Mouse (Mus musculus) MEL (cell line): ENCODE data around the gene Zbp1. TPM values are rescaled to one million over a fixed set of nuclear protein-coding genes. Genes with fewer than 3 reads are reported as not detected.

Experiments used
- DNase-seq: peaks from one replicate; pipeline ENCODE4 v3.0.0; 2011; ENCODE audit warnings: low read depth, low spot score
- H3K27ac ChIP-seq: 2 replicates; pipeline ENCODE4 v1.5.1; 2012; ENCODE audit warnings: low read depth, mild to moderate bottlenecking, control low read depth, low read length, moderate library complexity; ENCODE audit not compliant: control insufficient read depth
- H3K27me3 ChIP-seq, 2 experiments: fragments of 150-350 bp in 1 of 2; sonication (generic) in 1 of 2; 2 replicates each; pipeline ENCODE4 v1.6.1; 2012; ENCODE audit warnings: low read length in 2 of 2, mild to moderate bottlenecking in 2 of 2, improper control_type of control experiment in 1 of 2, moderate library complexity in 1 of 2; ENCODE audit not compliant: insufficient read depth in 2 of 2, control insufficient read depth in 1 of 2
- H3K36me3 ChIP-seq, 2 experiments: 2 replicates each; pipeline ENCODE4 v1.6.1; 2012 to 2014; ENCODE audit warnings: low read length in 2 of 2, improper control_type of control experiment in 1 of 2, inconsistent platforms in 1 of 2, mild to moderate bottlenecking in 1 of 2; ENCODE audit not compliant: insufficient read depth in 2 of 2, control insufficient read depth in 1 of 2
- H3K4me1 ChIP-seq, 2 experiments: fragments of 150-350 bp in 1 of 2; sonication (generic) in 1 of 2; 2 replicates each; pipeline ENCODE4 v1.6.1; 2012; ENCODE audit warnings: low read length in 2 of 2, improper control_type of control experiment in 1 of 2, mild to moderate bottlenecking in 1 of 2; ENCODE audit not compliant: insufficient read depth in 2 of 2, control insufficient read depth in 1 of 2
- H3K4me3 ChIP-seq, 2 experiments: fragments of 150-350 bp in 1 of 2; sonication (generic) in 1 of 2; 2 replicates each; pipeline ENCODE4 v1.5.1; 2012; ENCODE audit warnings: low read depth in 2 of 2, low read length in 2 of 2, mild to moderate bottlenecking in 2 of 2, moderate library complexity in 2 of 2, control low read depth in 1 of 2, improper control_type of control experiment in 1 of 2; ENCODE audit not compliant: control insufficient read depth in 1 of 2, insufficient read depth in 1 of 2
- H3K79me2 ChIP-seq: 2 replicates; pipeline ENCODE4 v1.6.1; 2012; ENCODE audit warnings: mild to moderate bottlenecking, low read length, moderate library complexity; ENCODE audit not compliant: control insufficient read depth, poor library complexity, insufficient read depth
- H3K9ac ChIP-seq: 2 replicates; pipeline ENCODE4 v1.6.1; 2012; ENCODE audit warnings: low read depth, mild to moderate bottlenecking, control low read depth, low read length, moderate library complexity; ENCODE audit not compliant: control insufficient read depth, poor library complexity, severe bottlenecking
- H3K9me3 ChIP-seq: fragments of 150-350 bp; sonication (generic); replicated peaks from 2 replicates; pipeline ENCODE4 v1.6.1; 2012; ENCODE audit warnings: mild to moderate bottlenecking, low read length, improper control_type of control experiment, moderate library complexity; ENCODE audit not compliant: insufficient read depth
- BHLHE40 ChIP-seq: IDR thresholded peaks from 2 replicates; pipeline ENCODE4 v1.6.1; 2012; ENCODE audit warnings: low read depth, mild to moderate bottlenecking, inconsistent platforms, low read length, improper control_type of control experiment, borderline replicate concordance
- CHD1 ChIP-seq: IDR thresholded peaks from 2 replicates; pipeline ENCODE4 v1.6.1; 2012; ENCODE audit warnings: low read depth, mild to moderate bottlenecking, inconsistent platforms, low read length, improper control_type of control experiment
- CTCF ChIP-seq, 3 experiments: IDR thresholded peaks in 2 of 3; conservative IDR thresholded peaks in 1 of 3; 2 replicates each; pipeline ENCODE4 v1.5.1; 2011 to 2012; ENCODE audit warnings: low read length in 3 of 3, low read depth in 2 of 3, mild to moderate bottlenecking in 2 of 3, improper control_type of control experiment in 1 of 3, inconsistent platforms in 1 of 3, mixed read lengths in 1 of 3, moderate library complexity in 1 of 3; ENCODE audit not compliant: control insufficient read depth in 1 of 3, insufficient read depth in 1 of 3, poor library complexity in 1 of 3, severe bottlenecking in 1 of 3
- E2F4 ChIP-seq: IDR thresholded peaks from 2 replicates; pipeline ENCODE4 v1.6.1; 2011; ENCODE audit warnings: low read depth, low read length, improper control_type of control experiment, borderline replicate concordance
- ELF1 ChIP-seq: IDR thresholded peaks from 2 replicates; pipeline ENCODE4 v1.6.1; 2014; ENCODE audit warnings: low read depth, mild to moderate bottlenecking, inconsistent platforms, low read length, improper control_type of control experiment, moderate library complexity
- GABPA ChIP-seq: IDR thresholded peaks from 2 replicates; pipeline ENCODE4 v1.6.1; 2012; ENCODE audit warnings: low read depth, mild to moderate bottlenecking, inconsistent platforms, low read length, improper control_type of control experiment, moderate library complexity
- JUND ChIP-seq: IDR thresholded peaks from 2 replicates; pipeline ENCODE4 v1.6.1; 2011; ENCODE audit warnings: low read depth, mild to moderate bottlenecking, improper control_type of control experiment, low read length
- MAX ChIP-seq: IDR thresholded peaks from 2 replicates; pipeline ENCODE4 v1.6.1; 2011; ENCODE audit warnings: low read length, improper control_type of control experiment
- MAZ ChIP-seq: IDR thresholded peaks from 2 replicates; pipeline ENCODE4 v1.6.1; 2012; ENCODE audit warnings: low read depth, mild to moderate bottlenecking, inconsistent platforms, low read length, improper control_type of control experiment
- MEF2A ChIP-seq: IDR thresholded peaks from 2 replicates; pipeline ENCODE4 v1.6.1; 2014; ENCODE audit warnings: low read depth, mild to moderate bottlenecking, inconsistent platforms, low read length, improper control_type of control experiment; ENCODE audit not compliant: poor library complexity, insufficient replicate concordance, severe bottlenecking; ENCODE audit errors: extremely low read depth
- MXI1 ChIP-seq: IDR thresholded peaks from 2 replicates; pipeline ENCODE4 v1.6.1; 2011; ENCODE audit warnings: mild to moderate bottlenecking, low read depth, low read length, improper control_type of control experiment
- MYC ChIP-seq: IDR thresholded peaks from 2 replicates; pipeline ENCODE4 v1.6.1; 2011; ENCODE audit warnings: low read depth, mild to moderate bottlenecking, low read length, improper control_type of control experiment, moderate library complexity
- NRF1 ChIP-seq: IDR thresholded peaks from 2 replicates; pipeline ENCODE4 v1.6.1; 2014; ENCODE audit warnings: low read depth, mild to moderate bottlenecking, inconsistent platforms, low read length, improper control_type of control experiment, moderate library complexity; ENCODE audit not compliant: poor library complexity, insufficient read depth, severe bottlenecking
- POLR2A ChIP-seq, 2 experiments: IDR thresholded peaks; 2 replicates each; pipeline ENCODE4 v1.6.1; 2011 to 2012; ENCODE audit warnings: low read length in 2 of 2, mild to moderate bottlenecking in 2 of 2, control low read depth in 1 of 2, improper control_type of control experiment in 1 of 2, low read depth in 1 of 2, moderate library complexity in 1 of 2; ENCODE audit not compliant: control insufficient read depth in 1 of 2, insufficient read depth in 1 of 2, poor library complexity in 1 of 2
- POLR2AphosphoS5 ChIP-seq: IDR thresholded peaks from 2 replicates; pipeline ENCODE4 v1.6.1; 2012; ENCODE audit warnings: low read depth, borderline replicate concordance, mild to moderate bottlenecking, inconsistent platforms, low read length, moderate library complexity, mixed read lengths
- RAD21 ChIP-seq: IDR thresholded peaks from 2 replicates; pipeline ENCODE4 v1.6.1; 2011; ENCODE audit warnings: mild to moderate bottlenecking, low read depth, low read length, improper control_type of control experiment
- RCOR1 ChIP-seq: IDR thresholded peaks from 2 replicates; pipeline ENCODE4 v1.6.1; 2012; ENCODE audit warnings: low read depth, mild to moderate bottlenecking, inconsistent platforms, low read length, improper control_type of control experiment
- SIN3A ChIP-seq: IDR thresholded peaks from 2 replicates; pipeline ENCODE4 v1.6.1; 2012; ENCODE audit warnings: low read length, improper control_type of control experiment, inconsistent platforms
- TBP ChIP-seq: IDR thresholded peaks from 2 replicates; pipeline ENCODE4 v1.8.0; 2011; ENCODE audit warnings: low read depth, low read length, improper control_type of control experiment
- TCF12 ChIP-seq: IDR thresholded peaks from 2 replicates; pipeline ENCODE4 v1.6.1; 2014; ENCODE audit warnings: low read depth, mild to moderate bottlenecking, inconsistent platforms, low read length, improper control_type of control experiment, moderate library complexity
- USF1 ChIP-seq: IDR thresholded peaks from 2 replicates; pipeline ENCODE4 v1.6.1; 2014; ENCODE audit warnings: low read depth, mild to moderate bottlenecking, inconsistent platforms, low read length, improper control_type of control experiment, moderate library complexity
- USF2 ChIP-seq, 2 experiments: IDR thresholded peaks; 2 replicates each; pipeline ENCODE4 v1.6.1; 2011 to 2012; ENCODE audit warnings: improper control_type of control experiment in 2 of 2, low read length in 2 of 2, borderline replicate concordance in 1 of 2, inconsistent platforms in 1 of 2, low read depth in 1 of 2, mild to moderate bottlenecking in 1 of 2; ENCODE audit not compliant: insufficient read depth in 1 of 2
- ZMIZ1 ChIP-seq: IDR thresholded peaks from 2 replicates; pipeline ENCODE4 v1.6.1; 2012; ENCODE audit warnings: low read depth, mild to moderate bottlenecking, inconsistent platforms, low read length, improper control_type of control experiment, moderate library complexity
- polyA plus RNA-seq, 2 experiments: library from polyadenylated mRNA; stranded (reverse) in 1 of 2; unstranded in 1 of 2; fragments of >175 nt in 1 of 2; fragments of >200 nt in 1 of 2; gene quantifications; 2 replicates each; pipeline versions ENCODE4 v1.2.1 to v1.2.4; 2012; ENCODE audit warnings: low replicate concordance in 2 of 2, low read depth in 1 of 2; ENCODE audit not compliant: insufficient read length in 2 of 2, insufficient read depth in 1 of 2, missing spikeins in 1 of 2
- total RNA-seq: library from RNA; depleted of rRNA; stranded (reverse); fragments of 300-350 nt; gene quantifications from 2 replicates; pipeline ENCODE4 v1.2.3, GENCODE M21; 2012

Gene Zbp1
- total and polyA plus RNA-seq, 3 experiments, result not detected

DNA sequence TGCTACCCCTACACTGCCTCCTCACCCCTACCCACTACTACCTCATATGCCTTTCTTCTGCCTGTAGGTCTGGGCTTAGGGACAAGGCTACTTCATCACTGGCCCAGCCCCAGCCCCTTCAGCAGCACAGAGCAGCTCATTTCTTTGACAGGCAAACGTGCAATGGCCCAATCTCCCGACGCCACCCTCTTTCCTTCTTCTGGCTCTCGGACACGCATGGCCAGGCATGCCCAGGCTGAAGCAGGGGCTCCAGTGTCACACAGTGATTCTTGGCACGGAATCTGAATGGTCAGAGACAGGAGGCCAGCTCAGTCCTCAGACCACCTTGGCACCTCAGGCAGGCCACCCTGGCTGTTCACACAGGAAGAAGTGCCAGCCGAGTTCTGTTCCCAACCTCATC is 32.4 kb upstream of the Zbp1 start:
- no peak overlapping the region for H3K27ac ChIP-seq
- H3K4me1 ChIP-seq, result no peaks in the 10 kb centered on the region
- no peak overlapping the region for H3K9ac ChIP-seq
- no peak for DNase-seq
- H3K36me3 ChIP-seq, result no peaks in the 10 kb centered on the region
- H3K79me2 ChIP-seq, result no peaks in the 10 kb centered on the region
- no peak for TF ChIP-seq MAX
- TF ChIP-seq RCOR1, result no peak
- TF ChIP-seq, all 39 proteins: peak for 0
- Histone ChIP-seq H3K9me3 (no peaks in the 10 kb centered on the region), H3K4me3 (no peak overlapping the region), H3K27me3 (no peaks in the 10 kb centered on the region)

GRCm38 (mm10) chr2:173250411-173250810 is 31.7 kb upstream of the Zbp1 start:
- Histone ChIP-seq H3K4me1 (no peaks in the 10 kb centered on the region), H3K27ac (no peak overlapping the region), H3K9me3 (no peaks in the 10 kb centered on the region), H3K79me2 (no peaks in the 10 kb centered on the region), H3K36me3 (no peaks in the 10 kb centered on the region), H3K9ac (no peak overlapping the region), H3K4me3 (no peak overlapping the region), H3K27me3 (no peaks in the 10 kb centered on the region)
- no peak for DNase-seq
- TF ChIP-seq E2F4 (no peak), RAD21 (no peak), CTCF (IDR thresholded peaks at IDR 0.05 in 2 of 3, conservative IDR thresholded peaks at IDR 0.05 in 1 of 3; ENCODE audit: control insufficient read depth in 1 of 3, insufficient read depth in 1 of 3, low read depth in 2 of 3, low read length in 3 of 3, poor library complexity in 1 of 3, severe bottlenecking in 1 of 3) (no peak), MEF2A (no peak), TBP (no peak), JUND (no peak), NRF1 (no peak), BHLHE40 (no peak), CHD1 (no peak)

- no peaks in the 10 kb centered on the region for H3K36me3 ChIP-seq
- DNase-seq, result no peak
- no peaks in the 10 kb centered on the region for H3K79me2 ChIP-seq
- H3K9me3 ChIP-seq, result no peaks in the 10 kb centered on the region
- no peaks in the 10 kb centered on the region for H3K27me3 ChIP-seq
- TF ChIP-seq USF1 (no peak), MXI1 (no peak), TCF12 (no peak), ZMIZ1 (no peak), ELF1 (no peak), MAZ (no peak), MAX (no peak), SIN3A (no peak), NRF1 (no peak), MYC (no peak), GABPA (no peak), POLR2A (IDR thresholded peaks at IDR 0.05; ENCODE audit: control insufficient read depth in 1 of 2, insufficient read depth in 1 of 2, low read depth in 1 of 2, low read length in 2 of 2, poor library complexity in 1 of 2) (no peak), USF2 (IDR thresholded peaks at IDR 0.05; ENCODE audit: borderline replicate concordance in 1 of 2, insufficient read depth in 1 of 2, low read depth in 1 of 2, low read length in 2 of 2) (no peak), POLR2AphosphoS5 (no peak), RCOR1 (no peak)
- TF ChIP-seq, all 39 proteins: peak for 0
- Histone ChIP-seq H3K27ac (no peak overlapping the region), H3K9ac (no peak overlapping the region), H3K4me3 (no peak overlapping the region), H3K4me1 (no peaks in the 10 kb centered on the region)
These were observed 31.2 kb upstream of the Zbp1 start for GRCm38 (mm10) chr2:173249965-173250364.
